Mouse (Mus musculus) lung, postnatal 14 days (tissue): ENCODE data around the gene Rbms2.

Experiments
- DNase-seq: peaks from one replicate; pipeline ENCODE4 v3.0.0; 2021

The Rbms2 gene

DNA sequence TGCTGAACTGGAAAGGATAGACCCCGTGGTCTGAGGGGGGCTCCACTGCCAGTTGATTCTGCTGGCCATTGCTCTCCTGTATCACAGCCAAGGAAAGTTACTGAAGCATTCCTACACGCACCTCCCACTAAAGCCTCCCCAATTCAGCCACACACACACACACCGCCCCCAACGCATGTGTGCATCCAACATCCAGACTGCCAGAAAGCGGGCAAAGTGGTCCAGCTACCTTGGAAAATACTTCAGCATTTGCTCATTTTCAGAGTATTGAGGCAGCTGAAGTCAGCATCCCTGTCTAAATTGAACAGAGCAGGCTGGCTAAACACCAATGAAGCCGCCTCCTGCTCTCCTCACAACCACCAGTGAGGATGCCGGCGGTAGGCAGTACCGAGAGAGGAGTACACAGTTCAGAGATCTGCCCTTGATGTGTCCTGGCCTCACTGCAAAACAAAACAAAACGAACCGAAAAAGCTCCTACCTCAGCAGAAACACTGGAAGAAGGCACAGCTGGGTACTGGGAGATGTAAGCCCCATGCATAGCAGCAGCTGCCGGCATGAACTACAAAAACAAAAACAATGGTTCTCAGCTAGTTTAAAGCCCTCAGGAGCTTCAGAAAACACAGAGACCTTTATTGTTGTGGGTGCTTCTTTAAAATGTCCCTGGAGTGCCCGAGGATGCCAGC, 46.3 kb downstream of the Rbms2 start:
- DNase-seq = no peak

GRCm38 (mm10) chr10:128131812-128132211, 48.3 kb downstream of the Rbms2 start:
- no peak for DNase-seq

GRCm38 (mm10) chr10:128131297-128131696, 48.8 kb downstream of the Rbms2 start:
- DNase-seq = no peak

DNA sequence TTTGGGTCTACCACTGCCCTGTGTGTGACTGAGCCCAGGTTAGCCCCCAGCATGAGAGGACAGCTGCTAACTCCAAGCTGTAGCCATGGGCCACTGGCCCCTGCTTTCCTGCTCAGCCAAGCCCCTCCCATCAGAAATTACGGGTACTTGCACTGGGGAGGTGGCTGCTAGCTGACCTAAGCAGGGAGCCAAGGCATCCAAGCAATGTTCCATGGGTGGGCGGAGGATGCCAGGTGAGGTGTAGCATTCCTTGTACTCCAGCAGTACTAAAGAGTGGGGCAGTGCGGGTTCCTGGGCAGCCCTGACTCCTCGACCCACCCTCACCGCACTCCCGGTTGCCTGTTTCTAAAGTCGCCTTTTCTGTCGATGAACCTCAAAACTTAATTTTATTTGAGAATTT, 52.0 kb downstream of the Rbms2 start:
- no peak for DNase-seq

GRCm38 (mm10) chr10:128127497-128127896, 52.6 kb downstream of the Rbms2 start:
- no peak for DNase-seq

DNA sequence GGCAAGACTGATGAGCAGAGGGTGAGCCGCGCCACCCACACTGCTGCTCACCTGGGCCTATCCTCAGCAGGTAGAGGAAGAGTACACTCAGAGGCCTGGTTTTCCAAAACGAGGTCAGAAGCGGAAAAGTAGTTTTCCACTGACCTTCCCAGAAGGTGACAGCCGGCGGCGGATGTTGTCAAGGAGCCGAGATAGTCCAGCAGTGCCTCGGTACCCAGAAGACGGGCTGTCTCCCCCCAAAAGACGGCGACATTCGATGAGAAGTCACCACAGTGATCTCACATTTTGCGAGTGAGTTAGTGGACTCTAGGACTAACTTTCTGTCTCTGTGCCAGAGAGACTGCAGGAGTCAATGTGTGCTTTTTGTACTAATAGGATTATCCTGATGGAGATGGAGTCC, 54.1 kb downstream of the Rbms2 start:
- DNase-seq = no peak

DNA sequence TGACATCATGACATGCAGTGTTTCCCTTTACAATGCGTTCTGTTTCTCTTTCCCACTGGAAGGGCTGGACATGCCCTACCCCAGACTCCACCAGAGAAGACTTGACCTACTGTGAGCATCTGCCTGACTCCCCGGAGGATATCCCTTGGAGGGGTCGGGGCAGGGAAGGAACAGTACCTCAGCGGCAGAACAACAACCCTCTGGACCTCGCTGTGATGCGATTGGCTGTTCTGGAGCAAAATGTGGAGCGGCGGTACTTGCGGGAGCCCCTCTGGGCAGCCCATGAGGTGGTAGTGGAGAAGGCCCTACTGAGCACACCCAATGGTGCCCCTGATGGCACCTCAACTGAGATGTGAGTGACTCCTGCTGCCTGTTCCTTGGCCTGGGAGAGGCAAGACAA, 55.3 kb downstream of the Rbms2 start:
- DNase-seq = no peak

DNA sequence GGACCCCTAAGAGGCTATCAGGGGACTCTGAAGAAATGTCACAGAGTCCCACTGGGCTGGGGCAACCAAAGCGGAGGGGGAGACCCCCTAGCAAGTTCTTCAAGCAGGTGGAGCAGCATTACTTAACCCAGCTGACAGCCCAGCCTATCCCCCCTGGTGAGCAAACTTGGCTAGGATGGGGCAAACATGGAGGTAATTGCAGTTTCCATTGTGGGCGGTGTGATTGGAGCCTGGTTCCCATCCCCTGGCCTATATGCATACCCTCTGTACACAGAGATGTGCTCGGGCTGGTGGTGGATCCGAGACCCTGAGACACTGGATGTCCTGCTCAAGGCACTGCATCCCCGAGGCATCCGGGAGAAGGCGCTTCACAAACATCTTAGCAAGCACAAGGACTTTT, 56.3 kb downstream of the Rbms2 start:
- DNase-seq = no peak

GRCm38 (mm10) chr10:128111227-128111626, 68.9 kb downstream of the Rbms2 start:
- no peak for DNase-seq

GRCm38 (mm10) chr10:128110103-128110761, 69.9 kb downstream of the Rbms2 start:
- no peak for DNase-seq

GRCm38 (mm10) chr10:128097587-128097971, 82.5 kb downstream of the Rbms2 start:
- DNase-seq = peak; percentile 67

- peak; percentile 85 for DNase-seq
These were observed 83.2 kb downstream of the Rbms2 start for GRCm38 (mm10) chr10:128096693-128097586.

- DNase-seq = no peak
These were observed 83.8 kb downstream of the Rbms2 start for GRCm38 (mm10) chr10:128096313-128096692.

GRCm38 (mm10) chr10:128095003-128095636, 85.0 kb downstream of the Rbms2 start:
- DNase-seq = no peak

DNA sequence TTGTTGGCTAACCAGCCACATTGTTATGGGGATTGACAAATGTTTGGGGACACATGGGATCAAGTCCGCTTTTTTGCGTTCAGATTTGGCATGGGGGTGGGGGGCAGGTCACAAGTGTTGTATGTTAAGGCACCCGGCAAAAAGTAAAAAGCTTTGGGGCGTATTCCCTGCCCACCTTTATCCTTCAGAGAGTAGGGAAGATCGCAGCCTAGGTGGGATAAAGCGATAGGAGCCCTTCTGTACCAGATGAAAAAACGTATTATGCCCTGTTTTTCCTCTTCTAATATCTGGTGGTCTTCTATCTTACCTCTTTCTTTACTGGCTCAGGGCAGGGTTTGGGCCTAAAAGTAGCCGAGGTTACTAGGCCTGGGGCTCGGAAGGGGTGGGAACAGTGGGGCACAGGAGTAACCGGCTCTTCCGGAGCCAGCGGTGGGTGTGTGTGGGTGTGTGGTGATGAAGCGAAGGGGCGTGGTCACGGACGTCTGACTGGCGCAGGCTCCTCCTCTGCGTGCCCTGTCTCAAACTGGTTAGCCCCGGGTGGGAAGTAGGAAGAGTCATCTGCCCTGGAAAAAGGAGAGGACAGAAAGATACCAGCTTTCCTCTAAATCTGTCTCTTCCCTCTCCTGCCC, 85.6 kb downstream of the Rbms2 start:
- DNase-seq = peak; percentile 92

DNA sequence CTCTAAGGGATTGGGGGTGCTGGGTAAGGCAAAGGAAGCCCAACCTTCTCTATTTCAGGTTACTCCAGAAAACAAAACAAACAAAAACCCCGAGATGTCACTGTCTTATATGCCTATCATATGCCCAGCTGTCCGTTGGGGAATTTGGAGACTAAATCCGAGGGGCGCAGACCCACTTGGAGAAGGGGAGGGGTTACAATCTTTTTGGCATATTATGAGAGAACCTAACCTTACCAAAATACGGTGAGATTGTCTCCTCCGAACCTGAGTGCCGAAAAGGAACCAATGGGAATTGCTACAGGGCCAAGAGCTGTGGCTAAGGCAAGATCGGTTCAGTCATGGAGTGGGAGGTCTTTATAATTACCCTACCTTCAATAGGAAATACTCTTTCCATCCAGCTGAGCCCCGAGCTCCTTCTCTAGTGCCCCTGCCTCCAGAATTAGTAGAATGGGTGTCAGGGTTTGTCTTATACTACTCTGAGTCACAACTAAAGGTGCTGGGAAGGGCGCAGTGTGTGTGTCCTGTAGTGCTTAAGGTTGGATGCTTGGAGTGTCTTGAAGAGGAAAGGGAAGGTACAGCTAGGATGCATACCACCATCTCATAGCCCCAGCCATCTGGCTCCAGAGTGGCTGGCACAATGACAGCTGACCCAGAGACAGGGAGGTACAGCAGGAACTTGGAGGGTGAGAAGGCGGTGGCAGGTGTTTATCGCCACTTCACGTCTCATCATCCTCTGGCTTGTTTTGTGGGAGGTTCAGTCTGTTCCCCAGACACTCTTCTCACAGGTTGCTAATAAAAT, 86.4 kb downstream of the Rbms2 start:
- DNase-seq = peak; percentile 27

GRCm38 (mm10) chr10:128092506-128093495, 87.3 kb downstream of the Rbms2 start:
- DNase-seq = peak; percentile 88

- DNase-seq = peak; percentile 64
These were observed 88.3 kb downstream of the Rbms2 start, which contains the start of gene Baz2a for GRCm38 (mm10) chr10:128091564-128092505. Gene Baz2a (plus strand): TSS chr10:128091577.
